Mouse (Mus musculus): Measurements from ENCODE around the gene Cryba2.

DNA sequence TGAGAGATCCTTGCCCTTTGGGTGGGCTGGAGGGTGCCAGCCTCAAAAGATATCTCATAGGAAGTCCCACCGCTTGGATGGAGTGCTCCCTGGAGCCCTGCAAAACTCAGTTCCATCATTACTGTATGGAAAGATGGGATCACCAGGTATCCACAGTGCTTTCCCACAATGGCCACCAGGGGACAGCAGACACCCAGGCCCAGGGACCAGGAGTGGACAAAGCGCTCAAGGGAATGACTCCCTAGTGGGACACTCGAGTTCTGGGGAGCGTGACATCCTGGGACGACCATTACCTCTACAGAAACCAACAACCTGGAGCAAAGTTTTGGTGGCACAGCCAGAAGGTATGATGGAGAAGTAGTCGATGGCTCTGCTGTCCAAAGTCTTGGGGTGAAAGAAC, 33.8 kb upstream of the Cryba2 start:
- TF ChIP-seq CTCF (IDR thresholded peaks at IDR 0.05; ENCODE audit: low read depth) (peak; percentile 98), EP300 (optimal IDR thresholded peaks at IDR 0.05) (no peak)

All from stomach, postnatal 0 days (tissue).